Mouse (Mus musculus) brain, adult 10 weeks (tissue): Measurements from ENCODE around the gene Lrp6. TPM values are rescaled to one million over a fixed set of nuclear protein-coding genes. Genes with fewer than 3 reads are reported as not detected.

Source experiments
- polyA plus RNA-seq: library from polyadenylated mRNA; stranded (reverse); fragments of 350-450 nt; fragmentation: Illumina TruSeq; extraction: RNeasy Lipid Tissue Mini Kit (QIAGEN cat#74804); gene quantifications from one replicate; pipeline ENCODE4 v1.2.3, GENCODE M21; 2015; ENCODE audit warnings: low read depth, low replicate concordance

Gene Lrp6
- 23.8 TPM for polyA plus RNA-seq

DNA sequence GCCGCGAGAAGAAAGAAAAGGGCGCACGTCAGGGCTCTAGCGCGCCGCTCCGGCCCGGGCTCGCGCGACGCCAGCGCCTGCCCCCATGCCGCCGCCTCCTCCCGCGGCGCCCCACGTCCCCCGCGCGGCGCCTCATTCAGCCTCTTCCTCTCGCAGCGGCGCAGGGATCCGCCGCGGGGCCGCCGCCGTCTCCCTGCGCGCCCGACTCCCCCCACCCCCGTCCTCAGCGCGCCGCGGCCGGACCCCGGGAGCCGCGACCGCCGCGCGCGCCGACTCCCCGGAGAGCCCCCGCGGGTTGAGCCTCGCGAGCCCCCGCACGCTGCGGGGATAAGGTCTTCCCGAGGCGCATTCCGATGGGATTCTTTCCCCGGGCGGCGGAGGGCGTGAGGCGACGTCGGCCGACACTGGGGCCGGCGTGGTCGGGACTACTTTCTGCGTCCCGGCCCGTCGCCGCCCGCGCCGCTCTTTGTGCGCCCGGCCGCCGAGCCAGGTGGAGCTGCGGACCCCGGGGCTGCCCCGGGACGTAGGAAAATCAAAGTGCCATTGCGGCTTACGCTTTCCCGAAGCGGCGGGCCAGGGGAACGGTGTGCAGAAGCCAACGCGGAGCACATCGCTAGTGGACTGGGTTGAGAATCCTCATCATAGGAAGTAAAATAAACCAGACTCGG lies at the start of gene Lrp6:
Gene Lrp6 (minus strand): TSS at position 148 of the 668 bp plus-strand sequence.

Other genes with a start within 250 kb of the Lrp6 start
- gene Bcl2l14, start 170.6 kb downstream of the Lrp6 start, polyA plus RNA-seq: not detected
- gene Mansc1, start 65.5 kb upstream of the Lrp6 start, polyA plus RNA-seq: 10.2 TPM
- 40.6 TPM for gene Borcs5, start 72.5 kb upstream of the Lrp6 start, polyA plus RNA-seq
- gene Dusp16, start 225.7 kb upstream of the Lrp6 start, polyA plus RNA-seq: 8.4 TPM